Mouse (Mus musculus): ENCODE results near the gene Tbr1. TPM values are rescaled to one million over a fixed set of nuclear protein-coding genes. Genes with fewer than 3 reads are reported as not detected.

The Tbr1 gene
- polyA plus RNA-seq, 1 experiment from 2014 or later = 39.9 TPM

Small RNAs within 50 kb of the gene (microRNA-seq; reads per million reads assigned to microRNA genes)
- not detected for gene Gm22403 (ENCODE audit: insufficient number of aligned reads)

Other genes with a start within 250 kb of the Tbr1 start
- gene Tank, start 224.3 kb upstream of the Tbr1 start, polyA plus RNA-seq (2014; fragmentation: Nextera tagmentation; extraction: Ambion mirVana) = 33.3 and 33.8 TPM in 2 replicates
- gene Psmd14, start 91.2 kb upstream of the Tbr1 start, polyA plus RNA-seq (2014; fragmentation: Nextera tagmentation; extraction: Ambion mirVana) = 271 and 294 TPM in 2 replicates
- 0.63 and 0.94 TPM in 2 replicates for gene Slc4a10, start 243.5 kb downstream of the Tbr1 start, polyA plus RNA-seq (2014; fragmentation: Nextera tagmentation; extraction: Ambion mirVana)

All from forebrain, embryonic 11.5 days (tissue).